Mouse (Mus musculus) stomach, adult 2 months (tissue): ENCODE measurements around the gene Zfp950. TPM values are rescaled to one million over a fixed set of nuclear protein-coding genes. Genes with fewer than 3 reads are reported as not detected.

ENCODE experiments used
- polyA plus RNA-seq: library from polyadenylated mRNA; depleted of rRNA; stranded (reverse); fragments of >200 nt; gene quantifications from 2 replicates; pipeline ENCODE4 v1.2.3, GENCODE M21; 2012; rRNA removed

Gene Zfp950
- polyA plus RNA-seq = 0.52 and 0.88 TPM in 2 replicates

GRCm38 (mm10) chr19:61140342-61141206 lies at the start of gene Zfp950:
Gene Zfp950 (minus strand): TSS chr19:61140840.

GRCm38 (mm10) chr19:61183590-61183989 lies 43.0 kb upstream of the Zfp950 start, which contains the start of gene Gm6020:
Gene Gm6020 (plus strand): TSS chr19:61183890.

GRCm38 (mm10) chr19:61175756-61176324 lies 35.2 kb upstream of the Zfp950 start, which contains the start of gene Gm7102:
Gene Gm7102 (minus strand): TSS chr19:61176309.

Other genes with a start within 250 kb of the Zfp950 start
- not detected in 2 replicates for gene Gm7102, start 35.5 kb upstream of the Zfp950 start, polyA plus RNA-seq
- not detected in 2 replicates for gene Gm6020, start 43.0 kb upstream of the Zfp950 start, polyA plus RNA-seq
- gene Csf2ra, start 87.6 kb upstream of the Zfp950 start, polyA plus RNA-seq = 55.9 and 109 TPM in 2 replicates
- not detected in 2 replicates for gene Gm21060, start 156.2 kb upstream of the Zfp950 start, polyA plus RNA-seq